Mouse (Mus musculus) forebrain, embryonic 14.5 days (tissue): Measurements from ENCODE around the gene Socs5. TPM values are rescaled to one million over a fixed set of nuclear protein-coding genes. Genes with fewer than 3 reads are reported as not detected.

Experiments
- ATAC-seq: fragments of 200-750 bp; cut with Nextera tagmentation; 2 replicates; pipeline ENCODE4 v1.8.0; 2017; ENCODE audit warnings: mild to moderate bottlenecking, moderate library complexity
- DNase-seq: peaks from one replicate; pipeline ENCODE4 v3.0.0-alpha.2; 2015; ENCODE audit warnings: low spot score
- H3K27ac ChIP-seq: fragments of 300-500 bp; sonication (generic); 2 replicates; pipeline ENCODE4 v1.5.1; 2014; ENCODE audit warnings: low read depth, mild to moderate bottlenecking, control low read depth, low read length, moderate library complexity
- H3K27me3 ChIP-seq: fragments of 300-500 bp; sonication (generic); replicated peaks from 2 replicates; pipeline ENCODE4 v1.6.1; 2014; ENCODE audit warnings: low read length, control low read depth, mixed read lengths; ENCODE audit not compliant: control insufficient read depth, insufficient read depth
- H3K36me3 ChIP-seq: fragments of 300-500 bp; sonication (generic); 2 replicates; pipeline ENCODE4 v1.6.1; 2014; ENCODE audit warnings: low read length, control low read depth; ENCODE audit not compliant: control insufficient read depth, insufficient read depth
- H3K4me1 ChIP-seq: fragments of 300-500 bp; sonication (generic); 2 replicates; pipeline ENCODE4 v1.6.1; 2014; ENCODE audit warnings: antibody characterized with exemption, low read length, control low read depth; ENCODE audit not compliant: control insufficient read depth, insufficient read depth
- H3K4me2 ChIP-seq: fragments of 300-500 bp; sonication (generic); 2 replicates; pipeline ENCODE4 v1.6.1; 2014; ENCODE audit warnings: mild to moderate bottlenecking, control low read depth, low read length
- H3K4me3 ChIP-seq: fragments of 300-500 bp; sonication (generic); 2 replicates; pipeline ENCODE4 v1.5.1; 2014; ENCODE audit warnings: low read depth, low read length, control low read depth
- H3K9ac ChIP-seq: fragments of 300-500 bp; sonication (generic); 2 replicates; pipeline ENCODE4 v1.6.1; 2014; ENCODE audit warnings: mild to moderate bottlenecking, low read length, control low read depth, moderate library complexity
- H3K9me3 ChIP-seq: fragments of 300-500 bp; sonication (generic); replicated peaks from 2 replicates; pipeline ENCODE4 v1.6.1; 2016; ENCODE audit warnings: low read length, control low read depth, mixed read lengths; ENCODE audit not compliant: control insufficient read depth
- WGBS: fragments of 180-500 bp; shearing (Covaris S2); extraction: QIAGEN DNeasy Blood & Tissue Kit; methylation state at CpG from one replicate; pipeline ENCODE4 v1.1.7; 2014; 5-methylcytosine and 5-hydroxymethylcytosine counted together
- polyA plus RNA-seq: library from polyadenylated mRNA; unstranded; fragments of >200 nt; fragmentation: Nextera tagmentation; extraction: Ambion mirVana; gene quantifications from 2 replicates; pipeline ENCODE4 v1.2.1, GENCODE M21; 2014

The Socs5 gene
- polyA plus RNA-seq, 1 experiment from 2014 or later: 13.2 TPM

GRCm38 (mm10) chr17:87115615-87116014 lies 8.1 kb downstream of the Socs5 start:
- Histone ChIP-seq H3K4me3 (no peak overlapping the region), H3K27ac (no peak overlapping the region; the same call in 1 of the 2 replicates), H3K4me1 (0 out of 2 replicates have a peak, but pooled peaks cover 3% of the 10 kb centered on the region), H3K9me3 (no peaks in the 10 kb centered on the region), H3K4me2 (no peak overlapping the region), H3K27me3 (no peaks in the 10 kb centered on the region), H3K36me3 (no peaks in the 10 kb centered on the region), H3K9ac (no peak overlapping the region)
- DNase-seq (peak; percentile 75), ATAC-seq (peak; percentile 74; the same call in 1 of the 2 replicates)
- 35% methylated on average over 6 of the region's 6 CpGs for WGBS

DNA sequence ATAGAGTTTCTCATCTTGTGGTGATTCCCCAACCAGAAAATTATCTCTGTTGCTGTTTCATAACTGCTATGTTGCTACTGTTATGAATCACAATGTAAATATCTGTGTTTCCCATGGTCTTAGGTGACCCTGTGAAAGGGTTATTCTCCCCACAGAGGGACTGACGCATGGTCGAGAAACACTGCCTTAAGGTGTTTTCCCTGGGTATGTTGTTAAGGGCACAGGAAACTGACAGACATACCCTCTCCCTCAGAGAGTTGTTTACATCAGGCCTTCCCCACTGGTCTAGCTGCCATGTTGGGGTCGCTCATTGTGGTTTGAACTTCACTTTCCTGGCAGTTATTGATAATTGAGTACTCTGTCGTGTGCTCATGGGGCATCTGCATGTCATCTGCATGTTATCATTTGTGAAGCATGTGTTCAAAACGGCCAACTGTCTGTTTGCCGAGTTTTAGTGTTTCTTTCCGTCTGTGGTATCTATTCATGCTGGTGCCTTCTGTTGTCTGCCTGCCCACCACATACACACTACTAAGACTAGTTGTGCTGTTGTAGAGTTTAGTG lies 11.6 kb downstream of the Socs5 start:
- 84% methylated on average over 7 of the region's 7 CpGs for WGBS
- H3K9ac ChIP-seq: no peak overlapping the region
- H3K4me2 ChIP-seq: no peak overlapping the region
- H3K9me3 ChIP-seq: no peaks in the 10 kb centered on the region
- no peaks in the 10 kb centered on the region for H3K36me3 ChIP-seq
- no peak overlapping the region for H3K27ac ChIP-seq
- no peaks in the 10 kb centered on the region for H3K27me3 ChIP-seq
- no peak for DNase-seq
- H3K4me1 ChIP-seq: 0 out of 2 replicates have a peak, but pooled peaks cover 3% of the 10 kb centered on the region
- no peak overlapping the region for H3K4me3 ChIP-seq
- no peak for ATAC-seq

DNA sequence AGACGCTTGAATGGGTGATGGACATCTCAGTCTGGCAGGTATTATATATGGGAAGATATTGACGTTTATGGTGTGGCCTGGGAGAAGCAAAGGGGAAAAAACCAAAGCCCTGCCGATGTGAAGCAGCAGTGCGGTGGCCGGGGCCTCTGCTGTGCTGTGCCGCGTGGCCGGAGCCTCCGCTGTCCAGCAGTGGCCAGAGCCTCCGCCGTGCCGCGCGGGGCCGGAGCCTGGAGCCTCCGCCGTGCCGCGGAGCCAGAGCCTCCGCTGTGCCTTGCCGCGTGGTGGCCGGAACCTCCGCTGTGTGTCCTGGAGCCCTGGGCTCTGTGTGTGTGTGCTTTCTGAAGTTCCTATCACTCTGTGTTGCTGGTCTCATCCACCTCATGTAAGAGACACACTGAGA lies 17.9 kb downstream of the Socs5 start:
- no peaks in the 10 kb centered on the region for H3K9me3 ChIP-seq
- 0 out of 2 replicates have a peak, but pooled peaks cover 4% of the 10 kb centered on the region for H3K36me3 ChIP-seq
- ATAC-seq: no peak
- H3K4me2 ChIP-seq: peak overlapping the region; percentile 38
- H3K9ac ChIP-seq: 0 out of 2 replicates have a peak overlapping the region, but pooled peaks have one; percentile 41
- DNase-seq: no peak
- 0 out of 2 replicates have a peak, but pooled peaks cover 4% of the 10 kb centered on the region for H3K4me1 ChIP-seq
- H3K27ac ChIP-seq: no peak overlapping the region
- peak overlapping the region; percentile 9 for H3K4me3 ChIP-seq
- WGBS: 70% methylated on average over 24 of the region's 24 CpGs
- H3K27me3 ChIP-seq: no peaks in the 10 kb centered on the region

DNA sequence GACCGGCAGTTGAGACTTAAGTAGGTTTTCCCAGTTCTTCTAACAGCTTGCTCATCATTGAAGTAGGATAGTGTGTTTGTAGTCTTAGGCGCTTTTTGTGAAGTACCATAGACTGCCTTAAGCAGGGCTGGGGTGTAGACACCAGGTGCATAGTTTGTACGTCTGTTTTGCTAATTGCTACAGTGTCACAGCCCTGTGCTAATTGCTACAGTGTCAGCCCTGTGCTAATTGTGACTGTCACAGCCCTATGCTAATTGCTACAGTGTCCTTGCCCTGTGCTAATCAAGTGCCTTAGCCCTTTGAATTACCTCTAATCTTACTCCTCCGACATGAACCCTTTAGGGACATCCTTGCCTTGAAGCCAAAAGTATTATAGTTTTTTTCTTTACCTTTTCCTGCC lies 24.8 kb downstream of the Socs5 start:
- Histone ChIP-seq H3K27me3 (no peaks in the 10 kb centered on the region), H3K4me2 (no peak overlapping the region), H3K36me3 (peaks cover 20% of the 10 kb centered on the region; the same call in 1 of the 2 replicates), H3K9me3 (no peaks in the 10 kb centered on the region), H3K9ac (no peak overlapping the region), H3K4me3 (no peak overlapping the region), H3K27ac (no peak overlapping the region), H3K4me1 (peaks cover 5% of the 10 kb centered on the region)
- 38% methylated on average over 4 of the region's 4 CpGs for WGBS
- 0 out of 2 replicates have a peak, but pooled peaks have one; percentile 40 for ATAC-seq
- peak; percentile 61 for DNase-seq

DNA sequence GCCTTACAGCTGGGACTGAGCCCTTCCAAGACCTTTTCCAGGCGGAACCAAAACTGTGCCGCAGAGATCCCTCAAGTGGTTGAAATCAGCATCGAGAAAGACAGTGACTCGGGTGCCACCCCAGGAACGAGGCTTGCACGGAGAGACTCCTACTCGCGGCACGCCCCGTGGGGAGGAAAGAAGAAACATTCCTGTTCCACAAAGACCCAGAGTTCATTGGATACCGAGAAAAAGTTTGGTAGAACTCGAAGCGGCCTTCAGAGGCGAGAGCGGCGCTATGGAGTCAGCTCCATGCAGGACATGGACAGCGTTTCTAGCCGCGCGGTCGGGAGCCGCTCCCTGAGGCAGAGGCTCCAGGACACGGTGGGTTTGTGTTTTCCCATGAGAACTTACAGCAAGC lies 26.3 kb downstream of the Socs5 start:
- H3K4me1 ChIP-seq: peaks cover 5% of the 10 kb centered on the region
- WGBS: 72% methylated on average over 23 of the region's 23 CpGs
- ATAC-seq (no peak), DNase-seq (no peak)
- peaks cover 20% of the 10 kb centered on the region; the same call in 1 of the 2 replicates for H3K36me3 ChIP-seq
- H3K9me3 ChIP-seq: no peaks in the 10 kb centered on the region
- no peaks in the 10 kb centered on the region for H3K27me3 ChIP-seq
- H3K27ac ChIP-seq: no peak overlapping the region
- H3K4me3 ChIP-seq: no peak overlapping the region
- H3K9ac ChIP-seq: no peak overlapping the region
- no peak overlapping the region for H3K4me2 ChIP-seq

GRCm38 (mm10) chr17:87134631-87135030 lies 27.2 kb downstream of the Socs5 start:
- Histone ChIP-seq H3K36me3 (peaks cover 16% of the 10 kb centered on the region; the same call in 1 of the 2 replicates), H3K9me3 (no peaks in the 10 kb centered on the region), H3K9ac (no peak overlapping the region), H3K27me3 (no peaks in the 10 kb centered on the region), H3K4me3 (no peak overlapping the region), H3K4me1 (peaks cover 5% of the 10 kb centered on the region), H3K4me2 (no peak overlapping the region), H3K27ac (no peak overlapping the region)
- 92% methylated on average over 24 of the region's 24 CpGs for WGBS
- DNase-seq (no peak), ATAC-seq (no peak)

- 91% methylated on average over 6 of the region's 6 CpGs for WGBS
- peaks cover 5% of the 10 kb centered on the region for H3K4me1 ChIP-seq
- no peak overlapping the region for H3K9ac ChIP-seq
- no peak overlapping the region for H3K4me2 ChIP-seq
- no peaks in the 10 kb centered on the region for H3K9me3 ChIP-seq
- DNase-seq: no peak
- no peak for ATAC-seq
- no peaks in the 10 kb centered on the region for H3K27me3 ChIP-seq
- H3K36me3 ChIP-seq: peaks cover 16% of the 10 kb centered on the region; the same call in 1 of the 2 replicates
- no peak overlapping the region for H3K27ac ChIP-seq
- no peak overlapping the region for H3K4me3 ChIP-seq
Measured at GRCm38 (mm10) chr17:87135741-87136140, 28.3 kb downstream of the Socs5 start.

- Histone ChIP-seq H3K4me1 (no peaks in the 10 kb centered on the region), H3K36me3 (no peaks in the 10 kb centered on the region), H3K9ac (no peak overlapping the region), H3K9me3 (no peaks in the 10 kb centered on the region; the same call in 1 of the 2 replicates), H3K27ac (no peak overlapping the region), H3K4me3 (no peak overlapping the region), H3K27me3 (no peaks in the 10 kb centered on the region), H3K4me2 (no peak overlapping the region)
- WGBS: 82% methylated on average over 9 of the region's 9 CpGs
- ATAC-seq: no peak
- no peak for DNase-seq
Measured at GRCm38 (mm10) chr17:87141188-87141935, 33.9 kb downstream of the Socs5 start.

- Histone ChIP-seq H3K9me3 (no peaks in the 10 kb centered on the region; the same call in 1 of the 2 replicates), H3K4me3 (no peak overlapping the region), H3K27ac (no peak overlapping the region), H3K4me1 (no peaks in the 10 kb centered on the region), H3K9ac (no peak overlapping the region), H3K4me2 (no peak overlapping the region), H3K27me3 (no peaks in the 10 kb centered on the region), H3K36me3 (no peaks in the 10 kb centered on the region)
- WGBS: 58% methylated on average over 11 of the region's 11 CpGs
- DNase-seq (no peak), ATAC-seq (no peak)
Measured at GRCm38 (mm10) chr17:87142271-87142670, 34.8 kb downstream of the Socs5 start.
